Mouse (Mus musculus) lung, adult 2 months (tissue): ENCODE measurements around the gene Cd40.

ENCODE experiments used
- CTCF ChIP-seq: fragments of 200-500 bp; IDR thresholded peaks from 2 replicates; pipeline ENCODE4 v1.5.1; 2011; ENCODE audit warnings: mild to moderate bottlenecking, low read length, control low read depth; ENCODE audit not compliant: insufficient read depth
- POLR2A ChIP-seq: fragments of 200-500 bp; IDR thresholded peaks from 2 replicates; pipeline ENCODE4 v1.6.1; 2011; ENCODE audit warnings: low read depth, mild to moderate bottlenecking, control low read depth, low read length, borderline replicate concordance; ENCODE audit errors: extremely low read depth

DNA sequence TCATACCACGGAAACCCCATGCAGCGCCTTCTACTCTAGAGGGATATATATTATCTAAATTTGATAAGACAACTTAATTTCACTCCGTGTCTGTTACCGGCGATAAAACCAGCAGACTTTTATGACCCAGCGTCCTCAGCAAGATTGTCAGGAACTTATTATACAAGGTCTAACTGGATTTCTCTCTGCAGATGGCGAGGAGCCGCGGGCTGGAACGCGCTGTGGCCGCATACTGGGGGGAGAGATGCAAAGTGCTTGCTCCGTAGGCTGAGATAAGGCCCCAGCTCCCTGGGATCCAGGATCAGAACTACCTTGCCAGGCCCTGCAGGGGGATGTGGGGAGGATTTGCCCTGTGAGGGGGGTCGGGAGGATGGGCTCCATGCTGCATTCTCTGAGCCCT is 34.0 kb downstream of the Cd40 start:
- TF ChIP-seq CTCF: no peak
- no peak for TF ChIP-seq POLR2A
